Mouse (Mus musculus) ovary, adult 10 weeks (tissue): ENCODE measurements around the gene Slc2a1. TPM values are rescaled to one million over a fixed set of nuclear protein-coding genes. Genes with fewer than 3 reads are reported as not detected.

Source experiments
- polyA plus RNA-seq: library from polyadenylated mRNA; stranded (reverse); fragments of 350-450 nt; fragmentation: Illumina TruSeq; extraction: RNeasy Lipid Tissue Mini Kit (QIAGEN cat#74804); gene quantifications from one replicate; pipeline ENCODE4 v1.2.3, GENCODE M21; 2014

The Slc2a1 gene
- 5.2 TPM for polyA plus RNA-seq

GRCm38 (mm10) chr4:119108495-119109408 lies at the start of gene Slc2a1:
Slc2a1 (plus strand) TSS chr4:119108711.

GRCm38 (mm10) chr4:119173851-119174453 lies 65.4 kb downstream of the Slc2a1 start, which contains the start of gene Zfp691:
Zfp691 (minus strand) TSS chr4:119174195.

Other genes with a start within 250 kb of the Slc2a1 start
- gene Olfr1331, start 244.1 kb upstream of the Slc2a1 start, polyA plus RNA-seq: not detected
- not detected for gene Olfr1330, start 220.1 kb upstream of the Slc2a1 start, polyA plus RNA-seq
- gene Olfr1329, start 191.2 kb upstream of the Slc2a1 start, polyA plus RNA-seq: not detected
- not detected for gene Olfr1328, start 170.1 kb upstream of the Slc2a1 start, polyA plus RNA-seq
- gene Lao1, start 147.1 kb upstream of the Slc2a1 start, polyA plus RNA-seq: 0.43 TPM
- gene Zfp691, start 65.5 kb downstream of the Slc2a1 start, polyA plus RNA-seq: 0.63 TPM
- 4.1 TPM for gene Ermap, start 81.3 kb downstream of the Slc2a1 start, polyA plus RNA-seq
- 18.0 TPM for gene Svbp, start 86.6 kb downstream of the Slc2a1 start, polyA plus RNA-seq
- 3.1 TPM for gene Tmem269, start 109.5 kb downstream of the Slc2a1 start, polyA plus RNA-seq
- 7.4 TPM for gene AU022252, start 124.0 kb downstream of the Slc2a1 start, polyA plus RNA-seq
- 49.4 TPM for gene P3h1, start 124.2 kb downstream of the Slc2a1 start, polyA plus RNA-seq
- gene Cldn19, start 146.7 kb downstream of the Slc2a1 start, polyA plus RNA-seq: not detected
- gene Ybx1, start 185.9 kb downstream of the Slc2a1 start, polyA plus RNA-seq: 802 TPM
- gene Ppih, start 211.8 kb downstream of the Slc2a1 start, polyA plus RNA-seq: 40.9 TPM